Mouse (Mus musculus) MEL (cell line): Measurements from ENCODE around the gene Kdm6b. TPM values are rescaled to one million over a fixed set of nuclear protein-coding genes. Genes with fewer than 3 reads are reported as not detected.

Source experiments
- DNase-seq: peaks from one replicate; pipeline ENCODE4 v3.0.0; 2011; ENCODE audit warnings: low read depth, low spot score
- H3K27ac ChIP-seq: 2 replicates; pipeline ENCODE4 v1.5.1; 2012; ENCODE audit warnings: low read depth, mild to moderate bottlenecking, control low read depth, low read length, moderate library complexity; ENCODE audit not compliant: control insufficient read depth
- H3K27me3 ChIP-seq, 2 experiments: fragments of 150-350 bp in 1 of 2; sonication (generic) in 1 of 2; 2 replicates each; pipeline ENCODE4 v1.6.1; 2012; ENCODE audit warnings: low read length in 2 of 2, mild to moderate bottlenecking in 2 of 2, improper control_type of control experiment in 1 of 2, moderate library complexity in 1 of 2; ENCODE audit not compliant: insufficient read depth in 2 of 2, control insufficient read depth in 1 of 2
- H3K36me3 ChIP-seq, 2 experiments: 2 replicates each; pipeline ENCODE4 v1.6.1; 2012 to 2014; ENCODE audit warnings: low read length in 2 of 2, improper control_type of control experiment in 1 of 2, inconsistent platforms in 1 of 2, mild to moderate bottlenecking in 1 of 2; ENCODE audit not compliant: insufficient read depth in 2 of 2, control insufficient read depth in 1 of 2
- H3K4me1 ChIP-seq, 2 experiments: fragments of 150-350 bp in 1 of 2; sonication (generic) in 1 of 2; 2 replicates each; pipeline ENCODE4 v1.6.1; 2012; ENCODE audit warnings: low read length in 2 of 2, improper control_type of control experiment in 1 of 2, mild to moderate bottlenecking in 1 of 2; ENCODE audit not compliant: insufficient read depth in 2 of 2, control insufficient read depth in 1 of 2
- H3K4me3 ChIP-seq, 2 experiments: fragments of 150-350 bp in 1 of 2; sonication (generic) in 1 of 2; 2 replicates each; pipeline ENCODE4 v1.5.1; 2012; ENCODE audit warnings: low read depth in 2 of 2, low read length in 2 of 2, mild to moderate bottlenecking in 2 of 2, moderate library complexity in 2 of 2, control low read depth in 1 of 2, improper control_type of control experiment in 1 of 2; ENCODE audit not compliant: control insufficient read depth in 1 of 2, insufficient read depth in 1 of 2
- H3K79me2 ChIP-seq: 2 replicates; pipeline ENCODE4 v1.6.1; 2012; ENCODE audit warnings: mild to moderate bottlenecking, low read length, moderate library complexity; ENCODE audit not compliant: control insufficient read depth, poor library complexity, insufficient read depth
- H3K9ac ChIP-seq: 2 replicates; pipeline ENCODE4 v1.6.1; 2012; ENCODE audit warnings: low read depth, mild to moderate bottlenecking, control low read depth, low read length, moderate library complexity; ENCODE audit not compliant: control insufficient read depth, poor library complexity, severe bottlenecking
- H3K9me3 ChIP-seq: fragments of 150-350 bp; sonication (generic); replicated peaks from 2 replicates; pipeline ENCODE4 v1.6.1; 2012; ENCODE audit warnings: mild to moderate bottlenecking, low read length, improper control_type of control experiment, moderate library complexity; ENCODE audit not compliant: insufficient read depth
- CHD1 ChIP-seq: IDR thresholded peaks from 2 replicates; pipeline ENCODE4 v1.6.1; 2012; ENCODE audit warnings: low read depth, mild to moderate bottlenecking, inconsistent platforms, low read length, improper control_type of control experiment
- ELF1 ChIP-seq: IDR thresholded peaks from 2 replicates; pipeline ENCODE4 v1.6.1; 2014; ENCODE audit warnings: low read depth, mild to moderate bottlenecking, inconsistent platforms, low read length, improper control_type of control experiment, moderate library complexity
- MAX ChIP-seq: IDR thresholded peaks from 2 replicates; pipeline ENCODE4 v1.6.1; 2011; ENCODE audit warnings: low read length, improper control_type of control experiment
- MXI1 ChIP-seq: IDR thresholded peaks from 2 replicates; pipeline ENCODE4 v1.6.1; 2011; ENCODE audit warnings: mild to moderate bottlenecking, low read depth, low read length, improper control_type of control experiment
- NELFE ChIP-seq: IDR thresholded peaks from 2 replicates; pipeline ENCODE4 v1.6.1; 2011; ENCODE audit warnings: low read depth, low read length, improper control_type of control experiment
- NRF1 ChIP-seq: IDR thresholded peaks from 2 replicates; pipeline ENCODE4 v1.6.1; 2014; ENCODE audit warnings: low read depth, mild to moderate bottlenecking, inconsistent platforms, low read length, improper control_type of control experiment, moderate library complexity; ENCODE audit not compliant: poor library complexity, insufficient read depth, severe bottlenecking
- TCF12 ChIP-seq: IDR thresholded peaks from 2 replicates; pipeline ENCODE4 v1.6.1; 2014; ENCODE audit warnings: low read depth, mild to moderate bottlenecking, inconsistent platforms, low read length, improper control_type of control experiment, moderate library complexity
- UBTF ChIP-seq: IDR thresholded peaks from 2 replicates; pipeline ENCODE4 v1.6.1; 2012; ENCODE audit warnings: low read depth, mild to moderate bottlenecking, inconsistent platforms, low read length, improper control_type of control experiment, moderate library complexity, borderline replicate concordance; ENCODE audit not compliant: insufficient read depth
- USF1 ChIP-seq: IDR thresholded peaks from 2 replicates; pipeline ENCODE4 v1.6.1; 2014; ENCODE audit warnings: low read depth, mild to moderate bottlenecking, inconsistent platforms, low read length, improper control_type of control experiment, moderate library complexity
- USF2 ChIP-seq, 2 experiments: IDR thresholded peaks; 2 replicates each; pipeline ENCODE4 v1.6.1; 2011 to 2012; ENCODE audit warnings: improper control_type of control experiment in 2 of 2, low read length in 2 of 2, borderline replicate concordance in 1 of 2, inconsistent platforms in 1 of 2, low read depth in 1 of 2, mild to moderate bottlenecking in 1 of 2; ENCODE audit not compliant: insufficient read depth in 1 of 2
- ZC3H11A ChIP-seq: IDR thresholded peaks from 2 replicates; pipeline ENCODE4 v1.6.1; 2012; ENCODE audit warnings: low read depth, mild to moderate bottlenecking, inconsistent platforms, low read length, improper control_type of control experiment
- ZKSCAN1 ChIP-seq: IDR thresholded peaks from 2 replicates; pipeline ENCODE4 v1.6.1; 2012; ENCODE audit warnings: low read depth, mild to moderate bottlenecking, inconsistent platforms, low read length, improper control_type of control experiment, moderate library complexity
- ZNF384 ChIP-seq: IDR thresholded peaks from 2 replicates; pipeline ENCODE4 v1.6.1; 2012; ENCODE audit warnings: low read depth, mild to moderate bottlenecking, inconsistent platforms, low read length, improper control_type of control experiment
- polyA plus RNA-seq, 2 experiments: library from polyadenylated mRNA; stranded (reverse) in 1 of 2; unstranded in 1 of 2; fragments of >175 nt in 1 of 2; fragments of >200 nt in 1 of 2; gene quantifications; 2 replicates each; pipeline versions ENCODE4 v1.2.1 to v1.2.4; 2012; ENCODE audit warnings: low replicate concordance in 2 of 2, low read depth in 1 of 2; ENCODE audit not compliant: insufficient read length in 2 of 2, insufficient read depth in 1 of 2, missing spikeins in 1 of 2
- total RNA-seq: library from RNA; depleted of rRNA; stranded (reverse); fragments of 300-350 nt; gene quantifications from 2 replicates; pipeline ENCODE4 v1.2.3, GENCODE M21; 2012

The Kdm6b gene
- total and polyA plus RNA-seq, 3 experiments, result 5.8 to 43.4 (median 25.0) TPM

- H3K27ac ChIP-seq, result no peak overlapping the region
- H3K79me2 ChIP-seq, result no peaks in the 10 kb centered on the region
- H3K36me3 ChIP-seq, result no peaks in the 10 kb centered on the region
- no peak for DNase-seq
- H3K27me3 ChIP-seq, result no peaks in the 10 kb centered on the region
- no peaks in the 10 kb centered on the region for H3K4me1 ChIP-seq
- H3K9ac ChIP-seq, result no peak overlapping the region
- TF ChIP-seq NELFE (no peak), ZNF384 (no peak), UBTF (no peak), MXI1 (no peak), ZC3H11A (no peak), MAX (no peak), CHD1 (no peak)
- TF ChIP-seq, all 39 proteins: peak for 0
- no peaks in the 10 kb centered on the region for H3K9me3 ChIP-seq
- no peak overlapping the region for H3K4me3 ChIP-seq
Measured at GRCm38 (mm10) chr11:69382478-69383105, 30.9 kb downstream of the Kdm6b start.

GRCm38 (mm10) chr11:69381356-69381755 is 32.1 kb downstream of the Kdm6b start:
- Histone ChIP-seq H3K4me1 (no peaks in the 10 kb centered on the region), H3K79me2 (no peaks in the 10 kb centered on the region), H3K27me3 (no peaks in the 10 kb centered on the region), H3K4me3 (no peak overlapping the region), H3K9ac (no peak overlapping the region), H3K36me3 (no peaks in the 10 kb centered on the region), H3K27ac (no peak overlapping the region), H3K9me3 (no peaks in the 10 kb centered on the region)
- no peak for TF ChIP-seq MAX
- TF ChIP-seq USF2 (IDR thresholded peaks at IDR 0.05; ENCODE audit: borderline replicate concordance in 1 of 2, insufficient read depth in 1 of 2, low read depth in 1 of 2, low read length in 2 of 2), result no peak
- no peak for TF ChIP-seq USF1
- no peak for DNase-seq

- Histone ChIP-seq H3K27ac (no peak overlapping the region), H3K4me3 (no peak overlapping the region)
Measured at GRCm38 (mm10) chr11:69379600-69379999, 33.9 kb downstream of the Kdm6b start.

More at GRCm38 (mm10) chr11:69379600-69379999, 33.9 kb downstream of the Kdm6b start:
- Histone ChIP-seq H3K9ac (no peak overlapping the region), H3K9me3 (no peaks in the 10 kb centered on the region), H3K4me1 (0 out of 4 replicates have a peak, but pooled peaks cover 0 to 1% of the 10 kb centered on the region in 2 experiments), H3K79me2 (peaks cover under 1% of the 10 kb centered on the region; the same call in 1 of the 2 replicates), H3K27me3 (no peaks in the 10 kb centered on the region), H3K36me3 (no peaks in the 10 kb centered on the region; a peak in 1 of 4 replicates)
- no peak for DNase-seq
- TF ChIP-seq TCF12 (no peak), USF1 (no peak), NRF1 (no peak), ZKSCAN1 (no peak), ELF1 (no peak)
